Mouse (Mus musculus): Measurements from ENCODE around the gene D17H6S53E.

GRCm38 (mm10) chr17:35111774-35112173 is 14.4 kb upstream of the D17H6S53E start:
- TF ChIP-seq CTCF (IDR thresholded peaks at IDR 0.05; ENCODE audit: low read depth, low read length): no peak
- no peak for TF ChIP-seq GATA1 (IDR thresholded peaks at IDR 0.05; ENCODE audit: borderline replicate concordance, low read length)
- no peak for TF ChIP-seq TAL1 (conservative IDR thresholded peaks at IDR 0.05; ENCODE audit: low read depth, low read length)
- no peak for TF ChIP-seq POLR2AphosphoS5 (IDR thresholded peaks at IDR 0.05; ENCODE audit: insufficient replicate concordance, low read depth, low read length)
